8 mouse cellular contexts compared by ENCODE assay signal in the genomic region with DNA sequence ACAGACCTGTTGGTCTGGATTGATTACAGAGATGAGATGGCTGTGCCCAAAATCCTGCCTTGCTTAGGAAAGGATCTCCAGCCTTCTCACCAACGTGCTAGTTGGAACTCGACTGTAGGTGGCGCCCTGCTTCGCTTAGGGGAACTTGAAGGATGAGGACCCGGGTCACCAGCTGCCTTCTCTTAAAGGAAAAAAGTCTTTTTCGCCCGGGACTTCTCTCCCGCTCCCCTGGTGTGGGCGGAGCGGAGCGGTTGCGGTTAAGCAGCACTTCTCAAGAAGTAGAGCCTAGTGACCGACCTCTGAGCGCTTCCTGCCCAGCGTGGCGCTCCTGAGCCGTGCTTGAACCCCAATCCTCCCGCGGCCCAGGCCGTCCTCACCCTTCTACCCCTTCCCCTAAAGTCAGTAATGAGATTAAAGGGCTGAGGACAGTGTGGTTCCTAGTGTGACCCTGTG. TPM values are rescaled to one million over a fixed set of nuclear protein-coding genes. Genes with fewer than 3 reads are reported as not detected.
A peak's percentile ranks its signal among the peaks of the same experiment; 100 is the strongest.
DNase-seq lines count a peak whose midpoint lies in the region.

No protein-coding gene starts in this region.

- H3K4me1 ChIP-seq in megakaryocyte, embryonic 14.5 days: peaks cover 35% of the 10 kb centered on the region

- peaks cover 34% of the 10 kb centered on the region for H3K27me3 ChIP-seq in megakaryocyte, embryonic 14.5 days (replicated peaks)

- H3K36me3 ChIP-seq in megakaryocyte, embryonic 14.5 days (replicated peaks; ENCODE audit: low read length): no peaks in the 10 kb centered on the region

- peak; percentile 90 to 93 for DNase-seq in adrenal gland, adult 18-20 months (ENCODE audit: low spot score in 2 of 2)
- peak; percentile 98 for DNase-seq in embryo, embryonic 10.5 days (ENCODE audit: low spot score)
- DNase-seq in gastrocnemius, postnatal 10 days: peak; percentile 94
- DNase-seq in induced T-regulatory cell, adult 2 months (ENCODE audit: low read depth): peak; percentile 95
- peak; percentile 56 to 91 for DNase-seq in left cerebral cortex, adult 9 months (ENCODE audit: low spot score in 2 of 2)
- peak; percentile 90 to 94 for DNase-seq in right cerebral cortex, postnatal 10 days (ENCODE audit: low spot score in 2 of 2)
- peak; percentile 96 for DNase-seq in urinary bladder, postnatal 14 days (ENCODE audit: low spot score)

- H3K9me3 ChIP-seq in megakaryocyte, embryonic 14.5 days: no peaks in the 10 kb centered on the region

- H3K4me3 ChIP-seq in megakaryocyte, embryonic 14.5 days (replicated peaks): peak overlapping the region; percentile 97

RNA-seq across cellular contexts. Expression of gene Nfia, which starts 21.5 kb away (rescaled TPM):
- 100 to 1,000 TPM; 109 to 132 TPM for total RNA-seq in adrenal gland, adult 18-20 months (2021)
- total RNA-seq in gastrocnemius, postnatal 10 days (2021): 100 to 1,000 TPM; 111 to 124 TPM
- 0.02 TPM in 1 of 2 replicates, not detected in the other for polyA plus RNA-seq in megakaryocyte, embryonic 14.5 days (2012; ENCODE audit: insufficient read depth, low replicate concordance)

RNA-seq across cellular contexts. Expression of gene E130114P18Rik, which starts 26.8 kb away (rescaled TPM):
- under 1 TPM; 0.26 to 0.27 TPM for total RNA-seq in adrenal gland, adult 18-20 months (2021)
- 1 to 10 TPM; 1.4 TPM for total RNA-seq in gastrocnemius, postnatal 10 days (2021)
- polyA plus RNA-seq in megakaryocyte, embryonic 14.5 days (2012; ENCODE audit: insufficient read depth, low replicate concordance): not detected in 2 replicates

Comparison
In these comparisons a context has a peak if more than half of its experiments do, and no peak if none do; other contexts are left out.
1. Peak in every context shown above with its lines: DNase-seq and H3K4me3 ChIP-seq.